Mouse (Mus musculus): ENCODE measurements at regions not wholly inside any gene's neighbourhood (a gene's known extent, or its start where the extent isn't known, plus 50 kb on each side); places are given as distances from the start of the nearest gene placed in this dataset.

- H3K36me3 ChIP-seq (ENCODE audit: control insufficient read depth, insufficient read depth, low read length), result no peaks in the 10 kb centered on the region
- no peak for TF ChIP-seq POLR2A (IDR thresholded peaks at IDR 0.05; ENCODE audit: extremely low read depth, insufficient read depth, low read length)
- TF ChIP-seq CTCF (IDR thresholded peaks at IDR 0.05; ENCODE audit: low read depth, low read length), result no peak
- H3K9ac ChIP-seq (ENCODE audit: low read depth, low read length), result no peak overlapping the region
- no peaks in the 10 kb centered on the region for H3K79me2 ChIP-seq (ENCODE audit: control insufficient read depth, insufficient read depth, low read length)
- no peak for DNase-seq (ENCODE audit: extremely low read depth, low read depth, low spot score)
- H3K27me3 ChIP-seq (ENCODE audit: control insufficient read depth, insufficient read depth, low read length), result no peaks in the 10 kb centered on the region
- 85% methylated on average over 2 of the region's 2 CpGs for WGBS
- H3K4me3 ChIP-seq (ENCODE audit: insufficient read depth, low read depth, low read length), result no peak overlapping the region
- H3K4me1 ChIP-seq (ENCODE audit: control insufficient read depth, insufficient read depth, low read length), result no peaks in the 10 kb centered on the region
- no peak overlapping the region for H3K27ac ChIP-seq (replicated peaks; ENCODE audit: insufficient read depth, low read depth, low read length)
Observed at GRCm38 (mm10) chr6:103959002-103959401, 448.6 kb downstream of the Chl1 start.

- no peak for DNase-seq (ENCODE audit: extremely low read depth, low read depth, low spot score)
- no peak for TF ChIP-seq POLR2A (IDR thresholded peaks at IDR 0.05; ENCODE audit: extremely low read depth, insufficient read depth, low read length)
- TF ChIP-seq CTCF (IDR thresholded peaks at IDR 0.05; ENCODE audit: low read depth, low read length), result no peak
- Histone ChIP-seq H3K4me1 (ENCODE audit: control insufficient read depth, insufficient read depth, low read length) (no peaks in the 10 kb centered on the region), H3K79me2 (ENCODE audit: control insufficient read depth, insufficient read depth, low read length) (no peaks in the 10 kb centered on the region), H3K4me3 (ENCODE audit: insufficient read depth, low read depth, low read length) (no peak overlapping the region), H3K36me3 (ENCODE audit: control insufficient read depth, insufficient read depth, low read length) (no peaks in the 10 kb centered on the region), H3K27me3 (ENCODE audit: control insufficient read depth, insufficient read depth, low read length) (no peaks in the 10 kb centered on the region), H3K9ac (ENCODE audit: low read depth, low read length) (no peak overlapping the region), H3K27ac (replicated peaks; ENCODE audit: insufficient read depth, low read depth, low read length) (no peak overlapping the region)
- 85% methylated on average over 1 of the region's 1 CpGs for WGBS
Observed at GRCm38 (mm10) chr6:103967811-103968420, 457.5 kb downstream of the Chl1 start.

GRCm38 (mm10) chr6:103999186-103999585 lies 488.8 kb downstream of the Chl1 start:
- no peak for TF ChIP-seq CTCF (IDR thresholded peaks at IDR 0.05; ENCODE audit: low read depth, low read length)

GRCm38 (mm10) chr6:104028439-104029091 lies 464.0 kb upstream of the Cntn6 start:
- peak; percentile 51 for DNase-seq (ENCODE audit: extremely low read depth, low read depth, low spot score)
- no peaks in the 10 kb centered on the region for H3K4me1 ChIP-seq (ENCODE audit: control insufficient read depth, insufficient read depth, low read length)
- no peak overlapping the region for H3K4me3 ChIP-seq (ENCODE audit: insufficient read depth, low read depth, low read length)
- 6% methylated on average over 9 of the region's 9 CpGs for WGBS
- no peak overlapping the region for H3K27ac ChIP-seq (replicated peaks; ENCODE audit: insufficient read depth, low read depth, low read length)
- no peaks in the 10 kb centered on the region for H3K36me3 ChIP-seq (ENCODE audit: control insufficient read depth, insufficient read depth, low read length)
- H3K9ac ChIP-seq (ENCODE audit: low read depth, low read length), result no peak overlapping the region
- no peaks in the 10 kb centered on the region for H3K79me2 ChIP-seq (ENCODE audit: control insufficient read depth, insufficient read depth, low read length)
- TF ChIP-seq POLR2A (IDR thresholded peaks at IDR 0.05; ENCODE audit: extremely low read depth, insufficient read depth, low read length), result no peak
- TF ChIP-seq CTCF (IDR thresholded peaks at IDR 0.05; ENCODE audit: low read depth, low read length), result peak; percentile 51; the same call in 1 of the 2 replicates
- no peaks in the 10 kb centered on the region for H3K27me3 ChIP-seq (ENCODE audit: control insufficient read depth, insufficient read depth, low read length)

More at GRCm38 (mm10) chr6:103999186-103999585, 488.8 kb downstream of the Chl1 start:
- Histone ChIP-seq H3K9ac (ENCODE audit: low read depth, low read length) (no peak overlapping the region), H3K4me1 (ENCODE audit: control insufficient read depth, insufficient read depth, low read length) (no peaks in the 10 kb centered on the region), H3K36me3 (ENCODE audit: control insufficient read depth, insufficient read depth, low read length) (no peaks in the 10 kb centered on the region), H3K27ac (replicated peaks; ENCODE audit: insufficient read depth, low read depth, low read length) (no peak overlapping the region), H3K79me2 (ENCODE audit: control insufficient read depth, insufficient read depth, low read length) (no peaks in the 10 kb centered on the region), H3K4me3 (ENCODE audit: insufficient read depth, low read depth, low read length) (no peak overlapping the region), H3K27me3 (ENCODE audit: control insufficient read depth, insufficient read depth, low read length) (no peaks in the 10 kb centered on the region)
- 76% methylated on average over 1 of the region's 1 CpGs for WGBS
- DNase-seq (ENCODE audit: extremely low read depth, low read depth, low spot score), result no peak

- no peaks in the 10 kb centered on the region for H3K27me3 ChIP-seq (ENCODE audit: control insufficient read depth, insufficient read depth, low read length)
- H3K9ac ChIP-seq (ENCODE audit: low read depth, low read length), result no peak overlapping the region
- TF ChIP-seq CTCF (IDR thresholded peaks at IDR 0.05; ENCODE audit: low read depth, low read length), result no peak
- TF ChIP-seq POLR2A (IDR thresholded peaks at IDR 0.05; ENCODE audit: extremely low read depth, insufficient read depth, low read length), result no peak
- no peak for DNase-seq (ENCODE audit: extremely low read depth, low read depth, low spot score)
- no peak overlapping the region for H3K4me3 ChIP-seq (ENCODE audit: insufficient read depth, low read depth, low read length)
- no peaks in the 10 kb centered on the region for H3K79me2 ChIP-seq (ENCODE audit: control insufficient read depth, insufficient read depth, low read length)
- no peak overlapping the region for H3K27ac ChIP-seq (replicated peaks; ENCODE audit: insufficient read depth, low read depth, low read length)
- no peaks in the 10 kb centered on the region for H3K36me3 ChIP-seq (ENCODE audit: control insufficient read depth, insufficient read depth, low read length)
- H3K4me1 ChIP-seq (ENCODE audit: control insufficient read depth, insufficient read depth, low read length), result no peaks in the 10 kb centered on the region
Observed at GRCm38 (mm10) chr6:104038853-104039252, 453.7 kb upstream of the Cntn6 start.

GRCm38 (mm10) chr6:104040450-104040849 lies 452.1 kb upstream of the Cntn6 start:
- TF ChIP-seq CTCF (IDR thresholded peaks at IDR 0.05; ENCODE audit: low read depth, low read length) (no peak), POLR2A (IDR thresholded peaks at IDR 0.05; ENCODE audit: extremely low read depth, insufficient read depth, low read length) (no peak)
- no peaks in the 10 kb centered on the region for H3K4me1 ChIP-seq (ENCODE audit: control insufficient read depth, insufficient read depth, low read length)
- no peak overlapping the region for H3K27ac ChIP-seq (replicated peaks; ENCODE audit: insufficient read depth, low read depth, low read length)
- H3K4me3 ChIP-seq (ENCODE audit: insufficient read depth, low read depth, low read length), result no peak overlapping the region
- DNase-seq (ENCODE audit: extremely low read depth, low read depth, low spot score), result no peak
- H3K27me3 ChIP-seq (ENCODE audit: control insufficient read depth, insufficient read depth, low read length), result no peaks in the 10 kb centered on the region
- no peaks in the 10 kb centered on the region for H3K36me3 ChIP-seq (ENCODE audit: control insufficient read depth, insufficient read depth, low read length)
- H3K9ac ChIP-seq (ENCODE audit: low read depth, low read length), result no peak overlapping the region
- 73% methylated on average over 2 of the region's 2 CpGs for WGBS
- no peaks in the 10 kb centered on the region for H3K79me2 ChIP-seq (ENCODE audit: control insufficient read depth, insufficient read depth, low read length)
